Mouse (Mus musculus) testis, postnatal 14 days (tissue): ENCODE data around the gene Adarb2.

ENCODE experiments used
- DNase-seq: peaks from one replicate; pipeline ENCODE4 v3.0.0; 2021; ENCODE audit warnings: low spot score

The Adarb2 gene

GRCm38 (mm10) chr13:8487756-8488434, 285.2 kb downstream of the Adarb2 start:
- DNase-seq = no peak

GRCm38 (mm10) chr13:8493363-8493762, 290.7 kb downstream of the Adarb2 start:
- DNase-seq = no peak

- DNase-seq = no peak
These were observed 296.9 kb downstream of the Adarb2 start for GRCm38 (mm10) chr13:8499551-8499950.

- no peak for DNase-seq
These were observed 308.6 kb downstream of the Adarb2 start for GRCm38 (mm10) chr13:8511069-8511817.

- DNase-seq = no peak
These were observed 313.5 kb downstream of the Adarb2 start for GRCm38 (mm10) chr13:8515979-8516715.

- no peak for DNase-seq
These were observed 316.5 kb downstream of the Adarb2 start for GRCm38 (mm10) chr13:8519204-8519603.

- DNase-seq = no peak
These were observed 323.3 kb downstream of the Adarb2 start for GRCm38 (mm10) chr13:8525748-8526631.

GRCm38 (mm10) chr13:8534265-8535113, 331.8 kb downstream of the Adarb2 start:
- no peak for DNase-seq

GRCm38 (mm10) chr13:8538481-8538880, 335.8 kb downstream of the Adarb2 start:
- no peak for DNase-seq

- DNase-seq = no peak
These were observed 336.2 kb downstream of the Adarb2 start for GRCm38 (mm10) chr13:8538896-8539295.

- DNase-seq = no peak
These were observed 340.0 kb downstream of the Adarb2 start for GRCm38 (mm10) chr13:8542684-8543083.

GRCm38 (mm10) chr13:8552242-8552641, 349.6 kb downstream of the Adarb2 start:
- no peak for DNase-seq

- DNase-seq = no peak
These were observed 355.1 kb downstream of the Adarb2 start for GRCm38 (mm10) chr13:8557784-8558183.

- DNase-seq = no peak
These were observed 357.8 kb downstream of the Adarb2 start for GRCm38 (mm10) chr13:8560485-8560884.

GRCm38 (mm10) chr13:8563161-8563560, 360.5 kb downstream of the Adarb2 start:
- no peak for DNase-seq

GRCm38 (mm10) chr13:8567111-8568026, 364.7 kb downstream of the Adarb2 start:
- DNase-seq = no peak

GRCm38 (mm10) chr13:8570269-8570668, 367.6 kb downstream of the Adarb2 start:
- DNase-seq = no peak

- no peak for DNase-seq
These were observed 371.2 kb downstream of the Adarb2 start for GRCm38 (mm10) chr13:8573908-8574307.

GRCm38 (mm10) chr13:8584257-8585005, 381.8 kb downstream of the Adarb2 start:
- DNase-seq = no peak
